ENCODE assay signal across 26 mouse cellular contexts in the genomic region with DNA sequence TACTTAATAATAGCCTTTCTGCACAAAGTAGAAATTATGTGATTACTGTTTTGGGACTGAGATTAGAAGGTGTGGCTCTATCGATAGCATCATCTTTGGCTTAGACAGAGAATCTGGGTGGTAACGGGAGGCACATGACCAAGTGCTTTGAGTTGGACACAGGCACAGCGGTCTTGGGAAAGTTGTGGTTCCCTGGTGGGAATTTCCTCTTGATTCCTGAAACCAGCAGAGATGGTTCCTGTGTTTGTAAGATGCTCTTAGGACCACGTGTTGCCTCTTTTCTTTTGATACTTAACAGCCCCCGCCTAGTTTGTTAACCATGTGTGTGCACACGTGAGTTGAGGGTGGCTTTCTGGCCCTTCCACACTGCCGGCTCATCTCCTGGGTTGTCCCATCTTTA.
"Had no signal": no experiment of that assay in that cellular context is flagged by ENCODE, and none has a peak within 500 bp of the region (broad histone marks: within the 10 kb centered on the region; RNA-seq: fewer than 3 reads in every experiment).

No protein-coding gene starts in this region.

- H3K27me3 ChIP-seq: heart, embryonic 13.5 days; heart, embryonic 15.5 days; hindbrain, embryonic 12.5 days; intestine, embryonic 15.5 days; limb, embryonic 15.5 days had no signal

- DNase-seq: heart, postnatal 14 days; heart, postnatal 36 days; kidney, adult 18-20 months; kidney, adult 8-10 months; kidney, postnatal 10 days; kidney, postnatal 25 days; kidney, postnatal 4 days; left cerebral cortex, postnatal 4 days had no signal

- H3K4me3 ChIP-seq: heart, adult 2 months; heart, embryonic 10.5 days; heart, embryonic 13.5 days; heart, embryonic 15.5 days; hindbrain, embryonic 10.5 days; hindbrain, embryonic 12.5 days; intestine, embryonic 15.5 days; layer of hippocampus, adult 2 months; left cerebral cortex, adult 2 months; limb, embryonic 13.5 days; limb, embryonic 15.5 days; liver, embryonic 12.5 days had no signal

- H3K9me3 ChIP-seq: heart, embryonic 10.5 days; heart, embryonic 13.5 days; heart, embryonic 15.5 days; hindbrain, embryonic 10.5 days; hindbrain, embryonic 12.5 days; intestine, embryonic 15.5 days; limb, embryonic 13.5 days; limb, embryonic 15.5 days; liver, embryonic 12.5 days had no signal

- H3K9ac ChIP-seq: heart, embryonic 13.5 days; heart, embryonic 15.5 days; hindbrain, embryonic 12.5 days; hindbrain, embryonic 14.5 days; intestine, embryonic 15.5 days; limb, embryonic 13.5 days; limb, embryonic 15.5 days; liver, embryonic 12.5 days; liver, embryonic 14.5 days had no signal

- H3K36me3 ChIP-seq: heart, embryonic 10.5 days; heart, embryonic 13.5 days; heart, embryonic 15.5 days; hindbrain, embryonic 10.5 days; hindbrain, embryonic 12.5 days; intestine, embryonic 15.5 days; limb, embryonic 13.5 days; limb, embryonic 15.5 days; liver, embryonic 12.5 days had no signal

- H3K4me1 ChIP-seq: heart, embryonic 15.5 days; intestine, embryonic 15.5 days; liver, embryonic 12.5 days had no signal

- H3K4me2 ChIP-seq: heart, embryonic 13.5 days; heart, embryonic 15.5 days; hindbrain, embryonic 12.5 days; hindbrain, embryonic 14.5 days; intestine, embryonic 15.5 days; limb, embryonic 15.5 days; liver, embryonic 12.5 days had no signal

- H3K27ac ChIP-seq: heart, embryonic 10.5 days; heart, embryonic 13.5 days; heart, embryonic 15.5 days; hindbrain, embryonic 10.5 days; hindbrain, embryonic 12.5 days; hindbrain, embryonic 14.5 days; intestine, embryonic 15.5 days; layer of hippocampus, adult 2 months; left cerebral cortex, adult 2 months; limb, embryonic 13.5 days; limb, embryonic 15.5 days; liver, embryonic 12.5 days; liver, embryonic 14.5 days had no signal

- ATAC-seq: forebrain, embryonic 16.5 days; hindbrain, embryonic 16.5 days; inflammation-experienced regulatory T-cells, adult 6 months; intestine, embryonic 15.5 days; intestine, postnatal 0 days; liver, embryonic 12.5 days had no signal
